Mouse (Mus musculus): ENCODE measurements at regions not wholly inside any gene's neighbourhood (a gene's known extent, or its start where the extent isn't known, plus 50 kb on each side); places are given as distances from the start of the nearest gene placed in this dataset.
A peak's percentile ranks its signal among the peaks of the same experiment; 100 is the strongest.

- 14% methylated on average over 2 of the region's 2 CpGs for WGBS
Measured at GRCm38 (mm10) chr12:97360656-97361055, 898.6 kb downstream of the Galc start.

GRCm38 (mm10) chr12:97326582-97326981 is 932.7 kb downstream of the Galc start:
- ATAC-seq (ENCODE audit: low FRiP score, low read depth) (no peak), DNase-seq (ENCODE audit: low spot score) (no peak)
- Histone ChIP-seq H3K9me3 (ENCODE audit: control insufficient read depth, low read length) (no peaks in the 10 kb centered on the region), H3K4me2 (replicated peaks; ENCODE audit: low read depth, low read length, severe bottlenecking) (no peak overlapping the region), H3K27me3 (ENCODE audit: control insufficient read depth, insufficient read depth, low read length) (no peaks in the 10 kb centered on the region), H3K36me3 (ENCODE audit: control insufficient read depth, insufficient read depth, low read length) (no peaks in the 10 kb centered on the region), H3K9ac (ENCODE audit: low read depth, low read length, severe bottlenecking) (no peak overlapping the region), H3K27ac (replicated peaks; ENCODE audit: low read depth, low read length) (no peak overlapping the region), H3K4me1 (ENCODE audit: control insufficient read depth, insufficient read depth, low read length) (0 out of 2 replicates have a peak, but pooled peaks cover 2% of the 10 kb centered on the region), H3K4me3 (replicated peaks; ENCODE audit: low read length) (no peak overlapping the region)
- no peak for TF ChIP-seq POLR2A (IDR thresholded peaks at IDR 0.05; ENCODE audit: borderline replicate concordance, extremely low read depth, insufficient read depth, insufficient read length)
- WGBS = 55% methylated on average over 3 of the region's 3 CpGs

More at GRCm38 (mm10) chr12:97360656-97361055, 898.6 kb downstream of the Galc start:
- Histone ChIP-seq H3K27me3 (ENCODE audit: control insufficient read depth, insufficient read depth, low read length) (no peaks in the 10 kb centered on the region), H3K9me3 (ENCODE audit: control insufficient read depth, low read length) (no peaks in the 10 kb centered on the region), H3K36me3 (ENCODE audit: control insufficient read depth, insufficient read depth, low read length) (no peaks in the 10 kb centered on the region), H3K27ac (replicated peaks; ENCODE audit: low read depth, low read length) (no peak overlapping the region), H3K4me2 (replicated peaks; ENCODE audit: low read depth, low read length, severe bottlenecking) (no peak overlapping the region), H3K4me3 (replicated peaks; ENCODE audit: low read length) (no peak overlapping the region), H3K9ac (ENCODE audit: low read depth, low read length, severe bottlenecking) (no peak overlapping the region), H3K4me1 (ENCODE audit: control insufficient read depth, insufficient read depth, low read length) (no peaks in the 10 kb centered on the region)
- no peak for TF ChIP-seq POLR2A (IDR thresholded peaks at IDR 0.05; ENCODE audit: borderline replicate concordance, extremely low read depth, insufficient read depth, insufficient read length)
- ATAC-seq (ENCODE audit: low FRiP score, low read depth) (no peak), DNase-seq (ENCODE audit: low spot score) (no peak)

- H3K4me2 ChIP-seq (replicated peaks; ENCODE audit: low read depth, low read length, severe bottlenecking) = no peak overlapping the region
- H3K27me3 ChIP-seq (ENCODE audit: control insufficient read depth, insufficient read depth, low read length) = no peaks in the 10 kb centered on the region
- H3K4me3 ChIP-seq (replicated peaks; ENCODE audit: low read length) = no peak overlapping the region
- no peaks in the 10 kb centered on the region for H3K36me3 ChIP-seq (ENCODE audit: control insufficient read depth, insufficient read depth, low read length)
- H3K9ac ChIP-seq (ENCODE audit: low read depth, low read length, severe bottlenecking) = no peak overlapping the region
- ATAC-seq (ENCODE audit: low FRiP score, low read depth) (no peak), DNase-seq (ENCODE audit: low spot score) (no peak)
- TF ChIP-seq POLR2A (IDR thresholded peaks at IDR 0.05; ENCODE audit: borderline replicate concordance, extremely low read depth, insufficient read depth, insufficient read length) = no peak
- no peaks in the 10 kb centered on the region for H3K9me3 ChIP-seq (ENCODE audit: control insufficient read depth, low read length)
- 28% methylated on average over 5 of the region's 5 CpGs for WGBS
- no peak overlapping the region for H3K27ac ChIP-seq (replicated peaks; ENCODE audit: low read depth, low read length)
- H3K4me1 ChIP-seq (ENCODE audit: control insufficient read depth, insufficient read depth, low read length) = no peaks in the 10 kb centered on the region
Measured at GRCm38 (mm10) chr12:97312282-97313040, 946.8 kb downstream of the Galc start.

GRCm38 (mm10) chr12:97278792-97279191 is 980.5 kb downstream of the Galc start:
- DNase-seq (ENCODE audit: low spot score) (no peak), ATAC-seq (ENCODE audit: low FRiP score, low read depth) (no peak)
- H3K27ac ChIP-seq (replicated peaks; ENCODE audit: low read depth, low read length) = no peak overlapping the region
- H3K4me1 ChIP-seq (ENCODE audit: control insufficient read depth, insufficient read depth, low read length) = no peaks in the 10 kb centered on the region
- H3K9me3 ChIP-seq (ENCODE audit: control insufficient read depth, low read length) = no peaks in the 10 kb centered on the region
- no peaks in the 10 kb centered on the region for H3K27me3 ChIP-seq (ENCODE audit: control insufficient read depth, insufficient read depth, low read length)
- H3K4me2 ChIP-seq (replicated peaks; ENCODE audit: low read depth, low read length, severe bottlenecking) = no peak overlapping the region
- WGBS = 75% methylated on average over 2 of the region's 2 CpGs
- no peak overlapping the region for H3K9ac ChIP-seq (ENCODE audit: low read depth, low read length, severe bottlenecking)
- TF ChIP-seq POLR2A (IDR thresholded peaks at IDR 0.05; ENCODE audit: borderline replicate concordance, extremely low read depth, insufficient read depth, insufficient read length) = no peak
- no peaks in the 10 kb centered on the region for H3K36me3 ChIP-seq (ENCODE audit: control insufficient read depth, insufficient read depth, low read length)
- H3K4me3 ChIP-seq (replicated peaks; ENCODE audit: low read length) = no peak overlapping the region

- no peak overlapping the region for H3K9ac ChIP-seq (ENCODE audit: low read depth, low read length, severe bottlenecking)
- no peaks in the 10 kb centered on the region for H3K4me1 ChIP-seq (ENCODE audit: control insufficient read depth, insufficient read depth, low read length)
- no peaks in the 10 kb centered on the region for H3K27me3 ChIP-seq (ENCODE audit: control insufficient read depth, insufficient read depth, low read length)
- ATAC-seq (ENCODE audit: low FRiP score, low read depth) = no peak
- H3K4me2 ChIP-seq (replicated peaks; ENCODE audit: low read depth, low read length, severe bottlenecking) = no peak overlapping the region
- H3K27ac ChIP-seq (replicated peaks; ENCODE audit: low read depth, low read length) = no peak overlapping the region
- no peak for TF ChIP-seq POLR2A (IDR thresholded peaks at IDR 0.05; ENCODE audit: borderline replicate concordance, extremely low read depth, insufficient read depth, insufficient read length)
- no peak overlapping the region for H3K4me3 ChIP-seq (replicated peaks; ENCODE audit: low read length)
- no peaks in the 10 kb centered on the region for H3K9me3 ChIP-seq (ENCODE audit: control insufficient read depth, low read length)
- H3K36me3 ChIP-seq (ENCODE audit: control insufficient read depth, insufficient read depth, low read length) = no peaks in the 10 kb centered on the region
- DNase-seq (ENCODE audit: low spot score) = peak; percentile 9
- WGBS = 15% methylated on average over 1 of the region's 1 CpGs
Measured at GRCm38 (mm10) chr12:97278331-97278730, 980.9 kb downstream of the Galc start.
